Mouse (Mus musculus): ENCODE measurements around the gene Zdhhc23. TPM values are rescaled to one million over a fixed set of nuclear protein-coding genes. Genes with fewer than 3 reads are reported as not detected.

The Zdhhc23 gene
- polyA plus RNA-seq (2012; rRNA removed), result 1.3 and 1.9 TPM in 2 replicates

- DNase-seq (ENCODE audit: low spot score), result peak; percentile 43
These were observed at the start of gene Zdhhc23 for GRCm38 (mm10) chr16:43979328-43980109. Gene Zdhhc23, minus strand, starts transcription at chr16:43979791.

GRCm38 (mm10) chr16:44029273-44029672 lies 49.7 kb upstream of the Zdhhc23 start:
- DNase-seq (ENCODE audit: low spot score), result no peak

- DNase-seq (ENCODE audit: low spot score), result no peak
These were observed 47.2 kb upstream of the Zdhhc23 start for GRCm38 (mm10) chr16:44026822-44027221.

GRCm38 (mm10) chr16:44026210-44026609 lies 46.6 kb upstream of the Zdhhc23 start:
- no peak for DNase-seq (ENCODE audit: low spot score)

- DNase-seq (ENCODE audit: low spot score), result no peak
These were observed 39.5 kb upstream of the Zdhhc23 start for GRCm38 (mm10) chr16:44018986-44019548.

- DNase-seq (ENCODE audit: low spot score), result no peak
These were observed 38.8 kb upstream of the Zdhhc23 start for GRCm38 (mm10) chr16:44018372-44018771.

GRCm38 (mm10) chr16:44017707-44018106 lies 38.1 kb upstream of the Zdhhc23 start:
- no peak for DNase-seq (ENCODE audit: low spot score)

GRCm38 (mm10) chr16:44016164-44016563 lies 36.6 kb upstream of the Zdhhc23 start:
- DNase-seq (ENCODE audit: low spot score), result peak; percentile 25

- no peak for DNase-seq (ENCODE audit: low spot score)
These were observed 36.0 kb upstream of the Zdhhc23 start for GRCm38 (mm10) chr16:44015416-44016158.

- no peak for DNase-seq (ENCODE audit: low spot score)
These were observed 31.4 kb upstream of the Zdhhc23 start for GRCm38 (mm10) chr16:44011010-44011409.

GRCm38 (mm10) chr16:44002086-44002485 lies 22.5 kb upstream of the Zdhhc23 start:
- DNase-seq (ENCODE audit: low spot score), result no peak

GRCm38 (mm10) chr16:43999541-43999940 lies 19.9 kb upstream of the Zdhhc23 start:
- DNase-seq (ENCODE audit: low spot score), result no peak

GRCm38 (mm10) chr16:43999111-43999510 lies 19.5 kb upstream of the Zdhhc23 start:
- DNase-seq (ENCODE audit: low spot score), result no peak

GRCm38 (mm10) chr16:43994623-43995022 lies 15.0 kb upstream of the Zdhhc23 start:
- DNase-seq (ENCODE audit: low spot score), result no peak

GRCm38 (mm10) chr16:43986299-43986698 lies 6.7 kb upstream of the Zdhhc23 start:
- no peak for DNase-seq (ENCODE audit: low spot score)

- no peak for DNase-seq (ENCODE audit: low spot score)
These were observed 569 bp upstream of the Zdhhc23 start for GRCm38 (mm10) chr16:43980110-43980609.

- DNase-seq (ENCODE audit: low spot score), result no peak
These were observed 622 bp downstream of the Zdhhc23 start for GRCm38 (mm10) chr16:43979010-43979327.

- no peak for DNase-seq (ENCODE audit: low spot score)
These were observed 5.9 kb downstream of the Zdhhc23 start for GRCm38 (mm10) chr16:43973606-43974220.

- no peak for DNase-seq (ENCODE audit: low spot score)
These were observed 6.4 kb downstream of the Zdhhc23 start for GRCm38 (mm10) chr16:43973147-43973546.

- DNase-seq (ENCODE audit: low spot score), result no peak
These were observed 7.2 kb downstream of the Zdhhc23 start for GRCm38 (mm10) chr16:43972391-43972790.

GRCm38 (mm10) chr16:43971741-43972140 lies 7.8 kb downstream of the Zdhhc23 start:
- DNase-seq (ENCODE audit: low spot score), result no peak

- DNase-seq (ENCODE audit: low spot score), result no peak
These were observed 8.4 kb downstream of the Zdhhc23 start for GRCm38 (mm10) chr16:43971189-43971588.

Data from urinary bladder, adult 2 months (tissue).